Mouse (Mus musculus) regulatory T cell (primary cell): Measurements from ENCODE around the gene Gm11037.
"Not testable (repeated sequence)": the region's sequence is repeated elsewhere in the genome, so short reads cannot be mapped to it uniquely, and the experiment has no call there.

Experiments used
- in situ Hi-C: fragments of 300-600 bp; cut with MboI, MseI; formaldehyde crosslinking; loops from one replicate; pipeline ENCODE4 v1.15.1; 2025; ENCODE audit warnings: high pct_unique_total_duplicates

Gm11037 gene

DNA sequence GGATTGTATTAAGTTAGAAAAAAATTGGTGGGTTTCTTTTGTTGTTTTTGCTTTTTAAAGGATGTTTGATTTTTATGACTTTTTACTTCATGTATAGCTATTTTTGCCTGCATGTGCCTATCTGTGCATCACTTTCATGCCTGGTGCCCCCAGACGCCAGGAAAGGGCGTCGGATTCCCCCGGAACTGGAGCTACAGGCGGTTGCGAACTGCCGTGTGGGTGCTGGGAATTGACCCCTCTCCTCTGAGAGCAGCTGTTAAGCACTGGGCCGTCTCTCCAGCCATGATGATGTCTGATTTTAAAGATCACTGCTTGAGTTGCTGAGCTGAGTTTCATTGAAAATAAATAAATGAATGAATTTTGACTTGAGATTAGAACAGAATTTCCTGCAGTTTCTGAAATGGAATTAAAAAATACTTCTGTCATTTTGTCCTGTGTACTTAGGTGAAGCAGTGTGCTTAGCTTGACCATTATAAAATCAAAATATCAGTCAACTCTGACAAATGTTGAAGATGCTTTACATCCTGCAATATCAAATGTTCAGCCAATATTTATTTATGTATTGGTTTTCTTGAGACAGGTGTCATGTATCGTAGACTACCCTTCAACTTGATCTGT lies at the start of gene Gm11037:
Gene Gm11037 (plus strand): TSS at position 568 of the 618 bp plus-strand sequence.
- in situ Hi-C loops, result no loop called here

DNA sequence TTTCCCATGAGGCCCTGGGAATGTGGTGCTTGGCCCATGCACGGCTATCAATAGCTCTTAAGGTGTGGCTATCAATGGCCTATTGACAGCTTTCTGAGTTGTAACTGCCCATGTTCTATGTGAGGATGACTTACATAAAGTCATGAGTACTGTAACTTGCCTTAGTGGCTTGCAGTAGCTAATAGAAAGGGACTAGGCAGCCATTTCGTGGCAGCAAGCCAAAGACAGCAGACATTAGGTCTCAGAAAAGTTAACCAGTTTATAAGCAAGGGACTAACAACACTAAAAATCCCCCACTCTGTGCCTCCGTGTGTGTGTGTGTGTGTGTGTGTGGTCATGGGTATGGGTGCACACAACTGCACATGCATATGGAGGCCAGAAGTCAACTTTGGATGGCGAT lies 49.1 kb upstream of the Gm11037 start:
- in situ Hi-C loops, result no loop called here

DNA sequence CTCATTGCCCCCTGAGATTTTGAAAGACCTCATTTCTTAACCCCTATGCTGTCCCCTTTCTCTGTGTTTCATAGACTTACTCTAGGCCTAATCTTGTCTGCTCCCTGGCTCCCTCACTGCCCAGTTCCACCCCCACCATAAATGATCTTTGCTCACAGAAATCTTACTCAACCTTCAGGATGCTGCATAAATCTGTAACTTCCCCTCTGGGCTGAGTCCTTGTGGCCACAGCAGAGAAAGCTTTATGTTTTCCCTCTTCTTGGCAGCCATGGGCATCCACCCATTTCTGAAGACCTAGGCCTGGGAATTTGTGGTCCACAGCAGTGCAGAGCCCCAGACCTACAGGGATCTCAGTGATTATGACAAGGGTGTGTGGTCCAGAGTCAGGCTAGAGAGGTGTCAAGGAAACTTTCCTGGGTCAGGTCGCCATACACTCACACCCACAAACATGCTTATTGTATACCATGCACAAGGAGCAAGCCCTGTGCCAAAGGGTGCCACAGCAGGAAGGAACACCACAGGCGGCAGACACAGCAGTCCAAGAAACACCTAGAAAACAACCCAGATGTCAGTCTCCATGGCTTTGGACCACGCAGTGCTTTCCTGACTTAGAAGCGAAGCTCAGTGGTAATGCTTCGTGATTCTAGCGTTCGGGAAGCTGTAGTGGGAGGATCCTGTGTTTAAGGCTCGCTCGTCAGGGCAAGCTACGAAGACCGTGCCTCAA lies 46.5 kb upstream of the Gm11037 start, which contains the start of gene Siglec1:
Gene Siglec1 (minus strand): TSS at position 99 of the 724 bp plus-strand sequence.
- in situ Hi-C loops, result loop anchor here (5.0 kb wide), 2 partner anchors 320 to 450 kb away; no protein-coding TSS in a partner anchor

DNA sequence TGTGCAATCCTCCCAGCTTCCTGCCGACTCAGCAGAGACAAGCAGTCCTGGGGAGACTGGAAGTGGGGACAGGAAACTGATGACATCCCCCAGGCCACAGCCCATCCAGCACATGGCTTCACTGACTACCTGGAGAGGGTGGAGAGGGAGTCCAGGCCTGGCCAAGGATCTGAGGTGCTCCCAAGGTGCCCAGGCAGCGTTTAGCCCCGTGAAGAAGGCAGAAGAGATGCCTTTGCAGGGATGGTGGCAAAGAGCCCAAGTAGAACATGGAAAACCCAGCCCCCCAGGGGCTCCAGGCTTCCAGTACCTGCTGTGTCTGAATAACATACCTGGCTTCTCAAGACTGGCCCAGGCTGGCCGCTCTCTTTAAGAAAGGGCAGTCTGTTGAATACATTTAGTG lies 44.7 kb upstream of the Gm11037 start:
- in situ Hi-C loops, result loop anchor here (5.0 kb wide), 2 partner anchors 319 to 449 kb away; no protein-coding TSS in a partner anchor

DNA sequence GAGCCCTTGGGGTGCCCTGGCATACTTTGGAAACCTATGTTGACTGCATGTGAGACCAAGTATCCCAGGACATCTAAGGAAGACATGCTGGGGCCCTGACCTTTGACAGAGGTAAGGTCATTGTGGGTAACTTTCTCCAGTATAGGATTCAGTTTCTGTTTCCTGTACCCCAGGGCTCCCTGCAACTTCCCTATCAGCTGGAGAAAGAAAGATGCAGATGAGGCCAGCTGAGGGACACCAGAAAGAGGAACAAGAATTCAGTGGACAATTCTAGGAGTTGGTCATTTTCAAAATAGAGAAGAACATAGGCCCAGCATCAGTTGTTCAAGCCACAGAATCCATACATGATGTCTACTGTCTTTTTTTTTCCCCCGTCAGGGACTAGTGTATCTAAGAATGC lies 43.7 kb upstream of the Gm11037 start:
- in situ Hi-C loops, result loop anchor here (5.0 to 10.0 kb wide), 5 partner anchors 53 to 448 kb away; no protein-coding TSS in a partner anchor

DNA sequence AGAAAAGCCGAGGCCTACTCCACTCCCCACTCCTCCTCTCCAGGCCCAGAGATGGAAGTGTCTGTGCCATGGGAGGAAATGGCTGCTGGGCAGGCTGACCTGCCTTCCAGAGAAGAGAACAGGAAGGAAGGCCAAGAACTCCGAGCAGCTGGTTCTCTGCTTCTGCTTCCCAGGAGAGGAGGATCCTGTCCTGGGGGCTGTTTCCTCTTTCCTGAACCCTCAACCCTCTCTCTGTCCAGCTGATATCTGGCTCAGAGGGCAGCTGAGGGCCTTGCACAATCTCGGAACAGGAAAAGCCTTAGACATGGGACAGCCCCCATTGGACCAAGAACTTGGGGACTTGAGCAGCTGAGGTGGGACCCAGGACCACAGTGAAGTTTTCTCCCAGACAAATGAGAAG lies 42.4 kb upstream of the Gm11037 start:
- in situ Hi-C loops, result loop anchor here (5.0 to 10.0 kb wide), 3 partner anchors 51 to 424 kb away; no protein-coding TSS in a partner anchor

DNA sequence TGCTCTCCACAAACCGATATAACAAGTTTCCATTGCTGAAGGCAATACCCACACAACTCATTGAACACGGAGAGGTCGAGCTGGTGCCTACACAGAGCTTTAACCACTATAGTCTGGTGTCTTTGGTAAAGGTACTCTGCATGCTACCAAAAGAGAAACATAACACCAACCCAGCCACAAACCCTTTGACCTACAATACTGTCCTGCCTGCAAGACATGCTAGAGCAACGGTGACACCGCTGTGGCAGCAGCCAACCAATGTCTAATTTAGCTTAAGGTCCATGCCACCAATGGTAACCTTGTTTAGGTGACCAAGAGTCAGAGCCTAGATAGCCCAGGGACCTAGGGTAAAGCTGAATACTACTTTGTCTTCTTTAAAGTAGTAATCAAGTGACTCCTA lies 39.7 kb upstream of the Gm11037 start:
- in situ Hi-C loops, result loop anchor here (5.0 to 10.0 kb wide), 3 partner anchors 49 to 421 kb away; no protein-coding TSS in a partner anchor

DNA sequence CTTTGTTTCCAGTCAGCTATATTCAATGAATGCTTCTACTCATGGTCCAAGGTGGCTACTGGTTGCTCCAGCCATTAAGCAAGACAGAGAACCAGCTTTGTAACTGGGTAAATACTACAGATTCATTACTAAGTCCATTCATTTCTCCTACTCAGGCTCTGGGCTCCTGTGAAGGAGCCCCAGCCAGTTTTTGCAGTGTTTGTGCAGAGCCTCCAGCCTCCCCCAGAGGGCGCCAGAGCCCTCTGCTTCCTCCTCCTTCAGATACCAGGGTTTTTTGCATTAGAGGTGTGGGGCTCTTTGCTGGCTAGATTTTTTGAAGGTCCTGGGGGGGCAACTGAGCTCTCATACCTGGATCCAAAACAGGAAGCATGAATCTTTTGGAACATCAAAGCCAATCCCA lies 38.5 kb upstream of the Gm11037 start:
- in situ Hi-C loops, result loop anchor here (5.0 to 10.0 kb wide), 3 partner anchors 47 to 420 kb away; no protein-coding TSS in a partner anchor

DNA sequence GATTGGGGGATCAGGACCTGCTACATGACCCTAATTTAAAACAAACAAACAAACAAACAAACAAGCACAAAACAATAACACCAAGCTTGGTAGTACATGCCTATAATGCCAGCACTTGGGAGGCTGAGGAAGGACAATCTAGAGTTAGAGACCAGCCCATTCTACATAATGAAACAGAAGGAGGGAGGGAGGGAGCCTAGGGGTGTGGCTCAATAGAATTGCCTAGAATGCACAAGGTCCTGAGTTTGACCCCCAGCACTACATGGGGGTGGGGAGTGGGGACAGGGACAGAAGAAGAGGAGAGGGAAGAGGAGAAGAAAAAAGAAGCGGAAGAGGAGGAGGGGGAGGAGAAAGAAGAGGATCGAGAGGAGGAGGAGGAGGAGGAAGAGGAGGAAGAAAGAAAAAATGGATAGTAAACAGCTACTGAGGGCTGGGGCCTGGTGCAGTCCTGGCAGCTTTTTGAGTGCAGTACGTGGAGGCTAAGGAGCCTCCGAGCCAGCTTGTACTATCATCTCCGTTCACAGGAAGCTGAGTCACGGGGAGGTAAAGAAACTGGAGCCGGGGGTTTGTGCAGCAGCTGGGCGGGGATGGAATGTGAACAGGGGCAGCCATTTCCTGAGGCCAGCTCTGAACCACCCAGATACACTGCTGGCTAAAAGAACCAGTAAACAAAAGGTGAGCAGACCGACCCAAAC lies 37.0 kb upstream of the Gm11037 start:
- in situ Hi-C loops, result loop anchor here (10.0 kb wide), 1 partner anchor 419 kb away; no protein-coding TSS in a partner anchor

DNA sequence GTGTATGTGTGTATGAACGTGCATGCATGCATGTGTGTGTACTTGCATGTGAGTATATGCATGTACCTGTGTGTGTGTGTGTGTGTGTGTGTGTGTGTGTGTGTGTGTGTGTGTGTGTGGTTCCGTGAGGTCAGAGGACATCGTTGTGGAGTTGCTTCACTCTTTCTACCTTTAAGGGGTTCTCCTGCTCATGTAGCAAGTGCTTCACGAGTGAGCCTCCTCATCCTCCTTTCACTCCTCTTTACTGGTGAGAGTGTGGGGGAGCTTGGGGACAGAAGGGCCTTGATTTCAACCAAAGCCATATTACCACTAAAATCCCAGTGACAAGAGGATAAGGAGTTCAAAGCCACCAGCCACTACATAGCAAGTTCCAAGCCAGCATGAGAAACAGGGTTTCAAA lies 36.2 kb upstream of the Gm11037 start:
- in situ Hi-C loops, result loop anchor here (10.0 kb wide), 1 partner anchor 418 kb away; no protein-coding TSS in a partner anchor

DNA sequence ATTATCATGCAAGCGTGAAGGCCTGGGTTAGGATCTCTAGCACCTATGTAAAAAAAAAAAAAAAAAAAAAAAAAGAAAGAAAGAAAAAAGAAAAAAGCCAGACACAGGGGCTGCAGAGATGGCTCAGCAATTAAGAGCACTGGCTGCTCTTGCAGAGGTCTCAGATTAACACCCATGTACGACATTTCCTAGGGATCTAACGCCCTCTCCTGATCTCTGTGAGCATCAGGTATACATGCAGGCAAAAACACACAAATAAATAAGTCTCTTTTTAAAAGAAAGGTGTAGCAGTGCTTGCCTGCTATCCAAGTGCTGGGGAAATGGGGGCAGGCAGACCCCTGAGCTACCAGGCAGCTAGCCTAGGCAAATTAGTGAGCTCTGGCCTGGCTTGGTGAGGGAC lies 31.8 kb upstream of the Gm11037 start:
- in situ Hi-C loops, result no loop called here

DNA sequence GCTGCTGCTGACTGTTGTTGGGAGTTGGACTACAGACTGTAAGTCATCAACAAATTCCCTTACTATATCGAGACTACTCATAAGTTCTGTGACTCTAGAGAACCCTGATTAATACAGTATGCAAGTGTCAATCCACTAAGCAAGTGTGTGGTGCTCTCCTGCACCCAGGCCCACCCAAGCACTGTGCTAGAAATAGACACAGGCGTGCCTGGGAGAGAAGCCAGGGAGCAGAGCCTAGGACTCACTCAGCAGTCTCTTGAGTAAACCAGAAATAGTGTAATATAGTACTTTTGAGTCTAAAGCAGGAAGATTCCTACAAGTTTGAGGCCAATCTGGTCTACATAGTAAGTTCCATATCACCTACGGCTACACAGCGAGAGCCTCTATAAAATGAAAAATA lies 29.3 kb upstream of the Gm11037 start:
- in situ Hi-C loops, result no loop called here

DNA sequence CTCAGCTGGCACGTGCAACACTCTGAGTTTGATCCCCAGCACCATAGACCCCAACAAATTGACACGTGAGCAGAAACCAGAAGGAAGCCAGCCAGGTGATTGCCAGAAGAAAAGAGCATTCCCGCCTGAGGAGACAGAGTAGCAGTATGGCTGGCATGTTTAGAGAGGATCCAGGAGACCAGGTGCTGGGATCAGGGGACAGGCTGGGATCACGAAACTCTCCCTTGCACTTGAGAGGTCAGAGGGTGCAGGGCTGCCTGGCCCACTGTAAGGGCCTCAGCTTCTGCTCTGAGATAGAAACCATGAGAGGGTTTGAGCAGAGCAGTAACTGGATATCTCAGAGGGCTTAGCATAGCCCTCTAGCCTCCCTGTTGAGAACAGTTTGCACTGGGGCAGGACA lies 28.2 kb upstream of the Gm11037 start:
- in situ Hi-C loops, result not testable (repeated sequence)

DNA sequence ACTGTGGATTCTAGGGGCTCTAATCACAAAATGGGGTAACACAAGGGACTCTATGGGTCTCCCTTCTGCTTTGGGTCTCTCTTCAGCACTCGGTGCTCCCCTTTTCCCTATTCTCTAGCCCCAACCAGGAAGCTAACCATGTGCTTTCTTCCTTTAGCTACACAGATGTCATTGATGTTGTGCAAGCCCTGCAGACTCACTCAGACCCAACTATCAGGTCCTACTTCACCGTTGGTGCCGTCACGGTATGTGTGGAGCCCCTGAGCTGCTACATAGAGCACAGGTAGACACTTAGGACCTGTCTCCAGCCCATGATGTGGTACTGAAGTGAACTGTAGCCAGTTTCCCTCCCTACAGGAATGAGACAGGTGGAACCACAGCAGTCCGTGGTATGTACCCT lies 27.3 kb upstream of the Gm11037 start:
- in situ Hi-C loops, result no loop called here

DNA sequence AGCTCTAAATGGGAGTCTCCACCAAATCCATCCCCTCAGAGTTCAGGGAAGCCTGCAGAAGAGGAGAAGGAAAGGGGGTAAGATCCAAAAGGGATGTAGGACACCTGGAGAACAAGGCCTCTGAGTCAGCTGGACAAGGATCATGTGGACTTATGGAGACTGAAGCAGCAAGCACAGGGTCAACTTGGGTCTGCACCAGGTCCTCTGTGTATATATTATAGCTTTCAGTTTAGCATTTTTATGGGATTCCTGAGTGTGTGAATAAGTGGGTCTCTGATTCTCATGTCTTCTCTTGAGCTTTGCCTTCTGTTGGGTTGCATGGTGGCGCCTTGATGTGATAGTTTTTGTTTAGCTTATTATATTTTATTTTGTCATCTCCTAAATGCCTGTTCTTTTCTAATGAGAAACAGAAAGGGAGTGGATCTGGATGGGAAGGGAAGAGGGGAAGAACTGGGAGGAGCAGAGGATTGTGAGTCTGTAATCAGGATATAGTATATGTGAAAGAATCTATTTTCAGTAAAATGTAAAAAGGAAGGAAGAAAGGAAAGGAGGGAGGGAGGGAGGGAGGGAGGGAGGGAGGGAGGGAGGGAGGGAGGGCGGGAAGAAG lies 14.2 kb upstream of the Gm11037 start:
- in situ Hi-C loops, result no loop called here

DNA sequence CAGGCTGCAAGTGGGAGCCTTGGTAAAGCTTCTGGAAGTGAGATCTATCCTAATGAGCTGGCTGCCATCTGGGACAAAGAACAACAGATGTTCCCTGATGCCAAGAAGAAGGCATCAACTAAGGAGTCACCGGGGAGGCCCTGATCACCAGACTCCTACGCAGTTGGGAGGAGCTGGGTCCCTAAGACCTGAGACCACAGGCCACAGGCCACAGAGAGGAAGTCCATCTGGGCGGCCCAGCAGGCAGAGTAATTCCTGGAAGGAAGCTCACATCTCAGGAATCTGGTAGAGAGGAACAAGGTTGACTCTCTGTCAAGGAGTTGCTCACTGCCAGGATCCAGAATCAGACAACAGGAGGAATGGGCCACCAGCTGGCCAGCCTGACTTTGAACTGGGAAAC lies 9.1 kb upstream of the Gm11037 start:
- in situ Hi-C loops, result no loop called here

DNA sequence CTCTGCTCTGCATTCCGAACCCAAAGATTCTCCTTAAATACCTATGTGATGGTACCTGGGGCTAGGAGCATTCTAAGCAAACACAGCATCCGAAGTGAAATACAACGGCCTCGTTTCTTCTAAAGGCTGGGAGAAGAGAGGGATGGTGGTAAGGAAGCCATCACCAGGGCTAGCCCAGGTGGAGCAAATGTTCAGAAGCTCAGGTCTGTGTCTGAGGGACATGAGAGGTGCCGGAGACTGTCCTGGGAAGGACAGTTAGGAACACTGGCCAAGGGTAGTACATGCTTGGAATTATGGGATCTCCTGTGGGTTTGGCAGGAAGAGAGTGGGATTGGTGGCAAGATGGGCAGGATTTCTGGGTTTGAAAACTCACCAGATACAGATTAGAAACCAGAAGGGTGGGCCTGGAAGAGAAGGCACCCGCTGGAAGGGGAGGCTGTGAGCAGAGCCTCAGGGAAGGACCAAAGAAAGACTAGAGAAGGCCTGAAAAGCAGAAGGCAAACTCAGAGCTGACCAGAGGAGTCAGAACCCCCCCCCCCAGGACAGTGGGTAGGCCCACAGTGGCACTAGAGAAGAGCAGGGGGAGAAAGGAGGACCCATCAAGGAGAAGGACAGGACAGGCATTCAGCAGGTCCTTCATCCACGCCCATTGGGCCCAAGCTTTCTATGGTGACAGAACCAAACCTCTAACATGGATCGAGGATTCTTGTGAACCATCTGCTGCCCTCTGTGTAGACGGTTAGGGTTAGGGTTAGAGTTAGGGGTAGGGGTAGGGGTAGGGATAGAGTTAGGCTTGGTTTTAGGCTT lies 7.9 kb upstream of the Gm11037 start:
- in situ Hi-C loops, result no loop called here

DNA sequence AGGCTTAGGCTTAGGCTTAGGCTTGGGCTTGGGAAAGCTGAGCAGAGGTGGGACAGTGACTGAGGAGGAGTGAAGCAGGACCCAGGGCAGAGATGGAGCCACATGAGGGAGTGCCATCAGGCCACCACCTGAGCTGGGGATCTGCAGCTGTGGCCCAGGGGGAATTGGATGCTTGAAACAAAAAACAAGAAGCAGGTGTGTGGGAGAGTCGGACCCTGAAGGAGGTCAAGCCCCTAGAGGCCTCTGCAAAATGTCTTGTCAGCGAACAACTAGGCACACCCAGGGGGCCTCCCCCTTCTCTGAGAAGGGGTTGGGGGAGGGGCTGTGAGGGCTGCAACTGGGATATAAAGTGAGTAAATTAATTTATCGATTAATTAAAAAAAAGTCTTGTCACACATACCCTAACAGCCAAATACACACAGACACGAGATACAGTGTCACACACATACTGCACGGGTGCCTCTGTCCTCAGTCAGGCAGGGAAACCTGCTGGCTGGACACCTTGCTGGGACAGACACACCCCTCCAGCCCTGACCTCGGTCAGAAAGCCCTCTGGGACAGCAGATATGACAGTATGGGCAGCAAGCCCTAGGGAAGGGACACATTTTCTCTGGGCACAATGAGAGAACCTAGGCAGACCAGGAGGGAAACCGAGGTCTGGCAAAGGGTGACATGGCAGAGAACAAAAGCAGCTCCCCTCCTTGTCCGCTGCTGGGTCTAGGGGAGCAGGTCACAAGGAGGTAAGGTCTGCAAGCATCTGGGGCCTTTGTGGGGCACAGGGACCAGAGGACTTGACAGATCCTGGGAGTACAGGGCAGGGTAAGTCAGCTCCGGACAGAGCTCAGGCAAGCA lies 7.1 kb upstream of the Gm11037 start:
- in situ Hi-C loops, result no loop called here

DNA sequence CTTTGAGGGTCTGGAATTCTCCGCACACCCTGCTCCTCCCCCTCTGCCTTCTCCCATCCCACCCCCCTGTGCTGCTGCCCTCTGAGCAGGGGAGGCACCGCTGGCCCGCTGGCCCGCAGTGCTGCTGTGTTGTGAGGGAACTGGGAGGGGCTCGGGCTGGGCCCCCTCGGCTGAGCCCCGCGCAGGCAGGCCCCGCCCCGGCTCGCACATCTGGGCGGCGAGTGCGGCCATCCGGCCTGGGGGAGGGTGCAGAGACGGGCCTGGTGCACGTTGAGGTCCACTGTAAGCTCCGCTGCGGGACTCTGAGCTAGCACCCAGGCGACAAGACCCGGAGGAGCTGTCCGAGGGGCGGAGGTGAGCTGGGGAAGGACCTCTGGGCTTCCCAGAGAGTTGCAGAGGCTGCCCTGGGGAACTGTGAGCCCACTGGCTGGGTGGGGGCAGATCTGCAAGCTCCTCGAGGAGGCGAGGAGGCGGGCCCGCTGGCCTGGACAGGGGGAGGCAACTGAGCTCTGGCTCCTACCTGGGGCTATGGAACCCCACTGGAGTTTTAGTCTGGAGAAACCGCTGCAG lies 6.1 kb upstream of the Gm11037 start, which contains the start of gene Hspa12b:
Gene Hspa12b (plus strand): TSS at position 120 of the 570 bp plus-strand sequence.
- in situ Hi-C loops, result no loop called here
